Mouse (Mus musculus) left cerebral cortex, adult 2 months (tissue): ENCODE measurements around the gene Pitpna. TPM values are rescaled to one million over a fixed set of nuclear protein-coding genes. Genes with fewer than 3 reads are reported as not detected.

ENCODE experiments used
- DNase-seq, 2 experiments: peaks; one replicate each; pipeline ENCODE4 v3.0.0; 2021 to 2022; ENCODE audit warnings: low spot score in 2 of 2, mixed read lengths in 1 of 2; ENCODE audit errors: extremely low spot score in 1 of 2
- H3K27ac ChIP-seq: fragments of 200-600 bp; 2 replicates; pipeline ENCODE4 v1.8.1; 2022
- H3K4me3 ChIP-seq: fragments of 200-600 bp; 2 replicates; pipeline ENCODE4 v1.8.1; 2022
- CTCF ChIP-seq: fragments of 200-600 bp; IDR thresholded peaks from 2 replicates; pipeline ENCODE4 v1.8.1; 2022; ENCODE audit warnings: antibody characterized with exemption, mild to moderate bottlenecking, moderate library complexity
- intact Hi-C: fragments of 180-260 bp; cut with DNase I; formaldehyde crosslinking; loops from one replicate; pipeline ENCODE4 v1.15.1; 2025
- microRNA-seq, 2 experiments: library from miRNA; unstranded; fragments of <30 nt; microRNA quantifications; one replicate each; pipeline ENCODE4 v1.2.0; 2021
- total RNA-seq, 2 experiments: library from RNA; stranded (reverse); gene quantifications; 2 replicates each; pipeline ENCODE4 v1.2.3; 2021

Pitpna gene
- total RNA-seq, 2 experiments from 2014 or later, result 329 to 332 TPM

GRCm38 (mm10) chr11:75671426-75672180 lies 83.7 kb downstream of the Pitpna start:
- Histone ChIP-seq H3K4me3 (no peak overlapping the region), H3K27ac (no peak overlapping the region)
- intact Hi-C loops, result no loop called here
- TF ChIP-seq CTCF, result no peak
- no peak for DNase-seq

DNA sequence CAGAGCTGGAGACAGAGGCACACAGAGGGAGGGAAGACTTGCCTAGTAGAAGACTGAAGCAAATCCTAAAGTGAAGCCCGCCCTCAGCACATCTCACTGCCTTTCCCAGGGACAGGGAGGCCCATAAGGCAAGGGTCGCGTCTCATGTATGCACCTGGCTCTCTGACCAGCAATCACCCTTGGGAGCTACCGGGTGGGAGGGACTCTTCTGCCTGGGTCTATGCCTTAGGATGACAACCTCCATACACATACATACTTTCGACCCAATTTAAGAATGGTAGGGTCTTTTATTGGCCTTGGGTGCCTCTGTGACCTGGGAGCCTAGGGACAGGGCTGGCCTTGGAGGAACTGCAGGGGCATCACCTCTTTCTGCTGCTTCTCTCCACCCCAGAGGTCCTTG lies 85.5 kb downstream of the Pitpna start:
- intact Hi-C loops, result no loop called here
- TF ChIP-seq CTCF, result no peak
- DNase-seq, result no peak

GRCm38 (mm10) chr11:75674875-75675274 lies 87.0 kb downstream of the Pitpna start:
- intact Hi-C loops, result no loop called here
- H3K27ac ChIP-seq, result no peak overlapping the region
- no peak for DNase-seq
- TF ChIP-seq CTCF, result no peak
- no peak overlapping the region for H3K4me3 ChIP-seq

More for the DNA sequence above, 85.5 kb downstream of the Pitpna start:
- Histone ChIP-seq H3K4me3 (no peak overlapping the region), H3K27ac (no peak overlapping the region)

GRCm38 (mm10) chr11:75677881-75678746 lies 90.2 kb downstream of the Pitpna start:
- no peak for DNase-seq
- intact Hi-C loops, result loop anchor here (2.0 kb wide), 3 partner anchors 23 to 55 kb away; partner anchors contain the start of genes Inpp5k and Ywhae
- Histone ChIP-seq H3K4me3 (peak overlapping the region; percentile 99), H3K27ac (peak overlapping the region; percentile 78; the same call in 1 of the 2 replicates)
- TF ChIP-seq CTCF, result no peak

Small RNAs within 50 kb of the gene (microRNA-seq; reads per million reads assigned to microRNA genes)
- gene Mir3971, result 0 reads per million in 2 experiments

Other genes starting within 250 kb of the Pitpna start
- gene Rpa1, start 239.8 kb upstream of the Pitpna start, total RNA-seq, result 10 to 100 TPM; 41.9 to 42.3 TPM
- 10 to 100 TPM; 15.0 to 16.5 TPM for gene Smyd4, start 239.7 kb upstream of the Pitpna start, total RNA-seq
- 10 to 100 TPM in 1 of 2 experiments, 1 to 10 TPM in 1; 9.7 to 10.5 TPM for gene Serpinf1, start 165.4 kb upstream of the Pitpna start, total RNA-seq
- under 1 TPM in 1 of 2 experiments, not detected in 1; 0.28 TPM for gene Serpinf2, start 148.5 kb upstream of the Pitpna start, total RNA-seq
- 10 to 100 TPM; 19.5 to 20.7 TPM for gene Wdr81, start 133.4 kb upstream of the Pitpna start, total RNA-seq
- gene Tlcd2, start 126.4 kb upstream of the Pitpna start, total RNA-seq, result under 1 TPM; 0.51 to 0.66 TPM
- gene Prpf8, start 101.3 kb upstream of the Pitpna start, total RNA-seq, result 100 to 1,000 TPM; 133 to 138 TPM
- gene Rilp, start 78.0 kb upstream of the Pitpna start, total RNA-seq, result 1 to 10 TPM in 1 of 2 experiments, under 1 TPM in 1; 0.91 to 1.4 TPM
- gene Scarf1, start 74.6 kb upstream of the Pitpna start, total RNA-seq, result 1 to 10 TPM; 1.3 to 1.6 TPM
- gene Slc43a2, start 56.4 kb upstream of the Pitpna start, total RNA-seq, result 10 to 100 TPM; 56.7 to 57.0 TPM
- gene Inpp5k, start 42.9 kb downstream of the Pitpna start, total RNA-seq, result 10 to 100 TPM; 41.0 to 42.7 TPM
- gene Myo1c, start 62.4 kb downstream of the Pitpna start, total RNA-seq, result 10 to 100 TPM; 25.2 to 26.6 TPM
- gene Crk, start 91.2 kb downstream of the Pitpna start, total RNA-seq, result 100 to 1,000 TPM; 126 to 133 TPM
- gene Ywhae, start 144.8 kb downstream of the Pitpna start, total RNA-seq, result 100 to 1,000 TPM; 854 to 940 TPM
- 10 to 100 TPM; 17.9 to 26.7 TPM for gene Doc2b, start 208.0 kb downstream of the Pitpna start, total RNA-seq